Mouse (Mus musculus): Measurements from ENCODE around the gene Phf5a.
"Not testable (repeated sequence)": the region's sequence is repeated elsewhere in the genome, so short reads cannot be mapped to it uniquely, and the experiment has no call there.

The Phf5a gene

DNA sequence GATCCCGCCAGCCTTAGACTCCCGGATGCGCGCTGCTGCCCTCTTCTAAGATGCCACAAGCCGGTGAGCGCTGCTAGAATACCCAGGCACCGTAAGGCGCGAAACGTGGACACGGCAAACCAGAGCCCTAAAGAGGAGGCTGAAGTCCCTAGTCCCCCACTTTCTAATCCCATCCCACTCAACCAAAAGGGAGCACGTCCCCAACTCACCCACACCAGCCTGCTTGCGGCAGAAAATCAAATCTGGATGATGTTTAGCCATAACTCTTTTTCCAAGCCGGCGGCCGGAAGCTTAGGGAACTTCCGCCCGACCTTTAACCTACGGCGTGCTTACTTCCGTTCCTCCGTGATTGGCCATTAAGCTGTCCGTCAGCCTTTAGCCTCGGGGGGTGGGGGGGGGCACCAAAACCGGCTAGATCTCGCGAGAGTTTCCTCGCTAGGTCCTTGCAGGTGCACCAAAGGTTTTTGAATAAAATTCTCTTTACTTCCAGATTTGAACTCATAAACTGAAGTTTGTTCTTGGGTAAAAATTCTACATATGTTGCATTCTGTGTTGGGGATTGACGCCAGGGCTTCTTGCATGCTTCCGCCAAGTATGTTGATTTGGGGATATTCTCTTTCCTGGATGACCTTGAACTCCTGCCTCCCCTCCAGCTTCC, at the start of gene Phf5a:
Gene Phf5a (minus strand): TSS at position 308 of the 658 bp plus-strand sequence.
- peak; percentile 82 for DNase-seq (ENCODE audit: low read depth, low spot score)

DNA sequence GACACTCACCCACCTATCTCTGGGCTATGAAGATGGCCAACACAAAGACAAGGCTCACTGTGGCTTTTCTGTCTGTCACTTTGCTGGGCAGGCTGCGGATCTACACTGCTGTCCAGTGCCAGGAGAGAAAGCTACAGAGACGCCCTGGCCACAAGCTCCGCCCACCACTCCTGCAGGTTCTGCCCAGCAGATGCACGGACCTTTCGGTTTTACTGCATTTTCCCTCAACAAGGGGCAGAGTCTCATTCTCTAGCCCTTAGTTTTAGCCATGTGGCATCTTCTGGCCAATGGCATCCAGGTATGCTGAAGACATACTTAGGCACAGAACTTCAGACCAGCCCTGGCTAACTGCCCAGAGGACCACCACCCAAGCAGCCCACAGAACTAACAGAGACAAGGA, 49.5 kb upstream of the Phf5a start:
- no peak for DNase-seq (ENCODE audit: low read depth, low spot score)

DNA sequence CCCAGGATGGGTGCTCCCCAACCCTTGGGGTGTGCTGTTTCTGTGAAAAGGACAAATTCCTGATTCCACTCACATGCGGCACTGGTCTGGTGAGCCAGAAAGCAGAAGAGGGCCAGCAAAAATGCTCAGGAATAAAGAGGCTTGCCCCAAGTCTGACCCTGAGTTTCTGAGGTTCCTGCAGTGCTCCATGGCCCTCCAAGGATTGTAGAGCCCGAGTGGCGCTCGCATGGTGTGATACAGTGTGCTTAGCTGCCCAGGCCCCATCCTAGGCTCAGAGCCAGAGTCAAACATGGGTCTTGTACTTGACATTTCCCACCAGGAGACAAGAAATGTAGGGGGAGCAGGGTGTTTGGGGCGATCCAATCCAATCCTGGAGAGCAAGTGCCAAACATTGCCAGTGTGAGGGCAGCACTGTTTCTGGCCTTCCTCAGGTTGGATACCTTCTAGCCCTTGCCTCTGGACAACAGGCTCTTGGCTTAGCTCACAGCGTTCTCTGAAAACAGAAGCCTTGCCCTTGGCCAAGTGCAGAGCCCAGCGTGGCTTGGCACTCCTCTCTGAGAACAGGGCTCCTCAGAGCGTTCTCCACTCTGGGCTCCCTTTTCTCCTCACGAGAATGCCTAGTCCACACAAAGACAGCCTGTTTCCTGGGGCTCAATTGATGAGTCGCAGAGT, 49.0 kb upstream of the Phf5a start:
- DNase-seq (ENCODE audit: low read depth, low spot score): no peak

DNA sequence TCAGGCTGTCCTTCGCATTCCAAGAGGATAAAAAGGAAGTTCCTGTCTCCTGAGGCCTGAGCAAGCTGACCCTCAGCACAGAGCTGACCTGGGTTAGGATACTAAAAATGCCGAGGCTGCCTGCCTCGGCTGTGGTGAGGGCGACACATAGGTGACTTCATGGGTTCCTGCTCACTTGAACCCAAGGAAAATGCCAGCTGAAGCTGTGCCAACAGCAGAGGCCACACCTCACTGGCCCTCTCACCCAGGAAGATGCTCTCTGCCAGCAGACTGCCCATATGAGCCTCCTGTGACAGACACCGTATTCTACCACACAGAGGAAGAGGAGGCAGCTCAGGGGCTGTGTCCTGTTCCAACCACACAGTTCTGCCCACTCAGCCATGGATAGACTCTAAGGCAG, 47.4 kb upstream of the Phf5a start:
- no peak for DNase-seq (ENCODE audit: low read depth, low spot score)

GRCm38 (mm10) chr15:81917621-81918463, 46.1 kb upstream of the Phf5a start:
- DNase-seq (ENCODE audit: low read depth, low spot score): no peak

DNA sequence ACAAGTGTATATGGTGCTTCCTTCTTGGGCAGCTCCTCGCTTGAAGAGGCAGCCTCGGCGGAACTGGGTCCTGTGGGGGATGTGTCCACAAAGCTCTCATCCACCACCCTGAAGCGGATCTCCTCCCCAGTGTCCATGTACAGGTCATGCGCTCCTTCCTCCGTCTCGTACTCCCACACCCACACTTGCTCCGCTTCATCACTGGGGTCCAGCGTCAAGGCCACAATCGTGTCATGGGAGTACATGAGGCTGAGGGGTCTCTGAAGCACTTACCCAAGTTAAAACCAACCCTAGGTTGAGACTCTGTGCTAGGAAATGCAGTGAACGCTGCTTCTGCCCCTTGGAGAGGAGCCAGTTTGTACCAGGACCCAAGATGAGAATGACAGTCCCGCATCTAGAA, 45.5 kb upstream of the Phf5a start:
- no peak for DNase-seq (ENCODE audit: low read depth, low spot score)

DNA sequence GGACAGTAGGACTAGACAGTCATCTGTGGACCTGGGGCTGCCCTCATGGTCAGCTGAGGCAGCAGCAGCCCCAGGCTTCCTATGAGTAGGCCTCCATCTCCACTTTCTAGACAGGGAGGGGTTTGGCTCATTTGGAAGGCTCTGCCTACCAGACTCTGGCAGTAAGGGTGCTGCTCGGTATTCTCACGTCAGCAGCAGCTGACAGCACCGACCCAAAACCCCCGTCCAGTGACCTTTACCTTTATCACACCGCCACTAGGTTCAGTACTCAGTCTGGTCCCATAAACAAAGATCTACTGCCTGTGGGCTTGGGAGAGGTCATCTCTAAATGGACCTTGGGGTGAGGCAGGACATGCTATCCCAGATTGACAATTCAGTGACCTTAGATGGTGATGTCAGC, 44.0 kb upstream of the Phf5a start:
- DNase-seq (ENCODE audit: low read depth, low spot score): no peak

DNA sequence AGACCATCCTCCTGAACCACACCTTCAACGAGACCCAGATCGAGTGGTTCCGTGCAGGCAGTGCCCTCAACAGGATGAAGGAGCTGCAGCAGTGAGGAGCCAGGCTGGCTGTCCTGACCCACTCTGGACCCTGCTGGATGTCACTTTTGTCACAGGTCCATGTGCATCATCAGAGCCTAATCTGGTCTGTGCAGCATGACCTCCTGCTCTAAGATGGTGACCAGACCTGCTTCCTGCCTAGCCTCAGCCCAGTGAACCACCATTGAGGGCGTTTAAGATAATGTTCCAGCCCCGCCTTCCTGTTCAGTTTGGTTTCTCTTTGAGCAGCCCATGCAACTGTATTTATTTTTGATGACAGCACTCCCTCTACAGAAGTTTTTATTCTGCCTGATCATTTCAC, 43.0 kb upstream of the Phf5a start:
- no peak for DNase-seq (ENCODE audit: low read depth, low spot score)

- no peak for DNase-seq (ENCODE audit: low read depth, low spot score)
These were observed 40.8 kb upstream of the Phf5a start for GRCm38 (mm10) chr15:81912498-81912897.

- not testable (repeated sequence) for DNase-seq (ENCODE audit: low read depth, low spot score)
These were observed 37.1 kb upstream of the Phf5a start for GRCm38 (mm10) chr15:81908767-81909166.

DNA sequence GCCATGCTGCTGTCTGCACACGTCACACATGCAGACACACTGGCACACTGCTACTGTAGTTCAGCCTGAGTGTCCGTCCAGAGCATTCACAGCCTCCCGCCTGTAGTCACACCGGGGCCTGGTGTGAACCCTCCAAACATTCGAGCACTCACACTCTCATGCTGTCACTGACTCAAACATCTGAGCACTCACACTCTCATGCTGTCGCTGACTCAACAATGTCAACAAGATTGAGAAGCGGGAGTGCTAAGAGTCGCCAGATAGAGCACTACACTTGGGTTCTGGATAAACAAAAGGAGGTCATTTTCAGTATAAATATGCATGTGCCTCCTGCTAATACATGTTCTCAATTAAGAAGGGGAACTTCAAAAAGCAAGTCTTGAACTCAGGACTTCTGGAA, 36.2 kb upstream of the Phf5a start:
- no peak for DNase-seq (ENCODE audit: low read depth, low spot score)

DNA sequence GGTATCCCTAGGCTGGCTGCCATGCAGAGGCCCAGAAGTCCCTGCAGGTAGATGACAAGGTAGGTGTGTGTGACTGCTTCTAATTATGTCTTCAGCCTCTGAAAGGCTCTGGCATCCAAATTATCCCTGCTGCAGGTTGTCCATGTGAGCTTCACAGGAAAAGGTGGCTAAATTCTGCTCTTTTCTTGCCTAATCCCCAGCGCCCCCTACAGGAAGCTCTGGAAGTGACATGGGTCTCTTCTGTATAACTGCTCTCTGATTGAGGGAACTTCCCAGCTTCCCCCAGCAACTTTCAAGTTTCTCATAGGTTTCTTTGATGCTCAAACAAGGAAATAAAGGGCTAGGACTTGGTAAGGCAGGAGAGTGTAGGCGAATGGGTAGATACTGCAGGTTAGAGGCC, 33.2 kb upstream of the Phf5a start:
- peak; percentile 22 for DNase-seq (ENCODE audit: low read depth, low spot score)

DNA sequence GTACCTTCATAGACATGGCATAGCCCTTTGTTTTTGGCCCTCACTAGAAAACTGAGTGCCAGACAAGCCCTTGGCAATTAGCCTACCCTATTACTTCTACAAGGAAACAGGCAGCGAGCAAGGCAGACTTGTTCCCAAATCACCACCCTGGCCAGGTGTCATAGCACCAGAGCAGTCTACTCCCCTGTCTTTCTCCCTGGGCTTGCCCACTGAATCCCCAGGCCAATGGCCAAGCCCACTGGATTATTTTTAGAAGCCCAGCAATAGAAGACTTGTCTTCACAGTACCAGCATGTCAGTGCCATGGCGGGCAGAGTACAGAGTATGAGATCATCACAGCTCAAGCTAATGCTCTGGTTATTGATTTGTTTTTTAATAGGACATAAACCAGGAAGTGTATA, 27.0 kb upstream of the Phf5a start:
- no peak for DNase-seq (ENCODE audit: low read depth, low spot score)

- no peak for DNase-seq (ENCODE audit: low read depth, low spot score)
These were observed 26.0 kb upstream of the Phf5a start for GRCm38 (mm10) chr15:81897607-81898285.

DNA sequence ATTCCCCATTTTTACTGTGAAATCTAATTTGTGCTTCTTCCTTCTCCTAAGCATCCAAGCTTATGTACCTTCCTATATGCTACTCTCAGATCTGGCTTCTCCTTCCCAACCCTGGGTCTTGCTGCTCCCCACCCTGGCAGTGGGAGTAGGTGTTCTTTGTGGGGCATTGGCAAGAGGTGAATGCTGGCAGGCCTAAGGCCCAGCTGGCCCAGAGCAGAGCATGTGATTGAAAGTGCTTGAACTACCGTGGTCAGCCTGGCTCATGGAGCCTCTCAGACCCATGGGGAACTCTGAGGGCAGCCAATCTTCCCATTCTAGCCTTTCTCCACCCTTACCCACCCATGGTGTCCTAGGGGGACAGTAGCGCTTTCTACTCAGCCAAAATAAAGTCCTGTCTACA, 24.7 kb upstream of the Phf5a start:
- no peak for DNase-seq (ENCODE audit: low read depth, low spot score)

- no peak for DNase-seq (ENCODE audit: low read depth, low spot score)
These were observed 22.3 kb upstream of the Phf5a start for GRCm38 (mm10) chr15:81894002-81894401.

- DNase-seq (ENCODE audit: low read depth, low spot score): peak; percentile 28
These were observed 20.3 kb upstream of the Phf5a start for GRCm38 (mm10) chr15:81891822-81892580.

GRCm38 (mm10) chr15:81891140-81891802, 19.6 kb upstream of the Phf5a start:
- DNase-seq (ENCODE audit: low read depth, low spot score): no peak

GRCm38 (mm10) chr15:81889175-81889574, 17.5 kb upstream of the Phf5a start:
- DNase-seq (ENCODE audit: low read depth, low spot score): no peak

DNA sequence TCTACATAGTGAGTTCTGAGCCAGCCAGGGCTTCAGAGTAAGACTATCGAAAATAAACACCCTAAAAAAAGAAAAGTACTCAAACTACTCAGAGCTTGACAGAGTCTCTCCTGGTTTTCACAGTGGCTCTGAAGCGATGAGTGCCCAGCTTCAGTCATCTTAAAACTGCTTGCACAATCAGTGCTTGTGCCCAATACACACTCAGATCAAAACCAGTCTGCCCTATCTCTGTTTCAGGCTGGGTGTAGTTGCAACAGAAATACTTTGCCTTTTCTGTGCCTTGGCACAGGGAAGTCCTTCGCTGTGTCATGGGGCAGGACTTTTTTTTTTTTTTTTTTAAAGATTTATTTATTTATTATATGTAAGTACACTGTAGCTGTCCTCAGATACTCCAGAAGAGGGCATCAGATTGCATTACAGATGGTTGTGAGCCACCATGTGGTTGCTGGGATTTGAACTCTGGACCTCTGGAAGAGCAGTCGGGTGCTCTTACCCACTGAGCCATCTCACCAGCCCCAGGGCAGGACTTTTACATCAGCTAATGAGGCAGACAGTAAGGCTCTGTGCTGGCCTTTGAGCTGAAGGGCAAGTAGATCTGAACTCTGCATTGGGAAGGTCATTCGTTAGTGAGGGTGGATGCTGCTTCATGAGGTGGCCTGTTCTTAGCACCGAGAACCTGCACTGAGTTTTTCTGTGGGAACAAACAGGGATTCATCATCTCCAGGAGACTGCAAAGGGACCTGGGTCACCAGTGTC, 15.3 kb upstream of the Phf5a start:
- DNase-seq (ENCODE audit: low read depth, low spot score): no peak

Data from WW6 (cell line).